In the genomic region with DNA sequence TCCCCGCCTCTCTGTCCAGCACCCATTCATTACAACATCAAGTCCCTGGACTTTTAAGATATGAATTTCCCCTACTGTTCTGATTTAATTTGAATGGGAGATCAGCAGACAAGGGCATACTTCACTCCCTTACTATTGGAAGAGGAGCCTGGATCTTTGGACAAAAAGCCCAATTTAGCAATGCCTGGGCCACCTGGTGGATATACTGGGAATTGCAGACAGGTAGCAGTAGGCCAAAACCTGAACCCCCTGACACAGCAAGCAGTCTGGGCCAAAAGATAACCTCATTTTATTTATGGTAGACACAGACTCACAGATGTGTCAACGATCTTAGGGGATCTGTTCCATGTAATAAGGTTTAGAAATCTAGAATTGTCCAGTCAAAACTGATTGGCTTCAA, we compare ENCODE assay signal across 9 mouse cellular contexts. TPM values are rescaled to one million over a fixed set of nuclear protein-coding genes. Genes with fewer than 3 reads are reported as not detected.
DNase-seq lines count a peak whose midpoint lies in the region; ATAC-seq and TF ChIP-seq lines count a peak whose summit lies in the region.
"Had no signal": no experiment of that assay in that cellular context is flagged by ENCODE, and none has a peak within 500 bp of the region (broad histone marks: within the 10 kb centered on the region; RNA-seq: fewer than 3 reads in every experiment).

No protein-coding gene starts in this region.

- H3K4me2 ChIP-seq in hindbrain, embryonic 12.5 days (replicated peaks) = no peak overlapping the region
- no peak overlapping the region for H3K4me2 ChIP-seq in hindbrain, postnatal 0 days (ENCODE audit: low read depth, low read length)
- H3K4me2 ChIP-seq in lung, embryonic 14.5 days = no peak overlapping the region

- peak; percentile 36 for TF ChIP-seq CTCF in ES-Bruce4 (IDR thresholded peaks at IDR 0.05; ENCODE audit: low read depth, low read length)
- TF ChIP-seq CTCF in hindbrain, postnatal 0 days (IDR thresholded peaks at IDR 0.05; ENCODE audit: low read depth) = peak; percentile 95
- peak; percentile 87 for TF ChIP-seq CTCF in lung, embryonic 14.5 days (IDR thresholded peaks at IDR 0.05; ENCODE audit: low read depth)

- no peaks in the 10 kb centered on the region for H3K9me3 ChIP-seq in hindbrain, embryonic 10.5 days
- no peaks in the 10 kb centered on the region for H3K9me3 ChIP-seq in hindbrain, embryonic 12.5 days (replicated peaks)
- H3K9me3 ChIP-seq in ES-Bruce4 (replicated peaks; ENCODE audit: control insufficient read depth, insufficient read depth, low read length, poor library complexity, severe bottlenecking) = no peaks in the 10 kb centered on the region
- no peaks in the 10 kb centered on the region for H3K9me3 ChIP-seq in hindbrain, postnatal 0 days (ENCODE audit: low read length)
- H3K9me3 ChIP-seq in lung, embryonic 14.5 days (ENCODE audit: low read depth, low read length) = no peaks in the 10 kb centered on the region

- 49% methylated on average over 2 of the region's 2 CpGs for WGBS in hindbrain, embryonic 10.5 days
- WGBS in hindbrain, embryonic 12.5 days = 45% methylated on average over 2 of the region's 2 CpGs
- WGBS in hindbrain, postnatal 0 days = 50% methylated on average over 2 of the region's 2 CpGs
- 41% methylated on average over 2 of the region's 2 CpGs for WGBS in lung, embryonic 14.5 days

- TF ChIP-seq EP300 in ES-Bruce4 (IDR thresholded peaks at IDR 0.05; ENCODE audit: insufficient read depth, low read depth, low read length) = no peak

- H3K27me3 ChIP-seq in hindbrain, embryonic 10.5 days (ENCODE audit: insufficient read depth, poor library complexity, severe bottlenecking) = peaks cover 12% of the 10 kb centered on the region; the same call in 1 of the 2 replicates
- H3K27me3 ChIP-seq in hindbrain, embryonic 12.5 days = no peaks in the 10 kb centered on the region
- no peaks in the 10 kb centered on the region for H3K27me3 ChIP-seq in ES-Bruce4 (ENCODE audit: control insufficient read depth, insufficient read depth, low read length, poor library complexity, severe bottlenecking)
- H3K27me3 ChIP-seq in hindbrain, postnatal 0 days (ENCODE audit: insufficient read depth, low read length) = no peaks in the 10 kb centered on the region
- H3K27me3 ChIP-seq in lung, embryonic 14.5 days (ENCODE audit: insufficient read depth, low read length) = no peaks in the 10 kb centered on the region

- ATAC-seq in hindbrain, embryonic 12.5 days (ENCODE audit: low FRiP score) = no peak
- ATAC-seq in hindbrain, postnatal 0 days = no peak
- no peak for ATAC-seq in lung, embryonic 14.5 days (ENCODE audit: insufficient read depth)

- no peak overlapping the region for H3K9ac ChIP-seq in hindbrain, embryonic 12.5 days
- no peak overlapping the region for H3K9ac ChIP-seq in ES-Bruce4 (ENCODE audit: low read depth, poor library complexity, severe bottlenecking)
- no peak overlapping the region for H3K9ac ChIP-seq in hindbrain, postnatal 0 days (replicated peaks; ENCODE audit: low read length)
- no peak overlapping the region for H3K9ac ChIP-seq in lung, embryonic 14.5 days

- H3K36me3 ChIP-seq in hindbrain, embryonic 10.5 days = no peaks in the 10 kb centered on the region
- no peaks in the 10 kb centered on the region for H3K36me3 ChIP-seq in hindbrain, embryonic 12.5 days
- no peaks in the 10 kb centered on the region for H3K36me3 ChIP-seq in ES-Bruce4 (ENCODE audit: control insufficient read depth, insufficient read depth, low read length, poor library complexity, severe bottlenecking)
- H3K36me3 ChIP-seq in hindbrain, postnatal 0 days (ENCODE audit: insufficient read depth, low read length) = no peaks in the 10 kb centered on the region
- H3K36me3 ChIP-seq in lung, embryonic 14.5 days (ENCODE audit: insufficient read depth) = no peaks in the 10 kb centered on the region

- H3K4me3 ChIP-seq in hindbrain, embryonic 10.5 days = no peak overlapping the region
- no peak overlapping the region for H3K4me3 ChIP-seq in hindbrain, embryonic 12.5 days
- no peak overlapping the region for H3K4me3 ChIP-seq in ES-Bruce4 (ENCODE audit: low read depth, low read length)
- H3K4me3 ChIP-seq in hindbrain, postnatal 0 days (ENCODE audit: low read length) = no peak overlapping the region
- no peak overlapping the region for H3K4me3 ChIP-seq in lung, embryonic 14.5 days (ENCODE audit: low read depth, low read length)

- DNase-seq in hindbrain, embryonic 10.5 days (ENCODE audit: low spot score) = peak; percentile 65
- DNase-seq in 3T3-L1 (ENCODE audit: low read depth, low spot score) = peak; percentile 62
- peak; percentile 53 for DNase-seq in cerebellum, adult 8-10 months
- peak; percentile 82 for DNase-seq in hindbrain, postnatal 0 days (ENCODE audit: low spot score)
- peak; percentile 80 for DNase-seq in lung, embryonic 14.5 days
- peak; percentile 52 for DNase-seq in thymus, postnatal 25 days

- TF ChIP-seq POLR2A in ES-Bruce4 (IDR thresholded peaks at IDR 0.05; ENCODE audit: insufficient read depth, low read length) = no peak

- no peak overlapping the region for H3K27ac ChIP-seq in hindbrain, embryonic 10.5 days
- H3K27ac ChIP-seq in hindbrain, embryonic 12.5 days = no peak overlapping the region
- H3K27ac ChIP-seq in ES-Bruce4 (ENCODE audit: insufficient read depth, low read length) = no peak overlapping the region
- H3K27ac ChIP-seq in hindbrain, postnatal 0 days = no peak overlapping the region
- no peak overlapping the region for H3K27ac ChIP-seq in lung, embryonic 14.5 days (ENCODE audit: low read depth)

- H3K4me1 ChIP-seq in hindbrain, embryonic 10.5 days (replicated peaks) = no peaks in the 10 kb centered on the region
- no peaks in the 10 kb centered on the region for H3K4me1 ChIP-seq in hindbrain, embryonic 12.5 days
- H3K4me1 ChIP-seq in ES-Bruce4 (ENCODE audit: control insufficient read depth, insufficient read depth, low read length) = no peaks in the 10 kb centered on the region
- H3K4me1 ChIP-seq in hindbrain, postnatal 0 days (ENCODE audit: insufficient read depth, low read length) = no peaks in the 10 kb centered on the region
- no peaks in the 10 kb centered on the region for H3K4me1 ChIP-seq in lung, embryonic 14.5 days (ENCODE audit: insufficient read depth)

RNA-seq across cellular contexts. Expression of a gene that starts 9.1 kb away (rescaled TPM):
- 24.9 and 26.1 TPM in 2 replicates for polyA plus RNA-seq in hindbrain, embryonic 10.5 days (2016; fragmentation: Nextera tagmentation; extraction: Ambion mirVana)
- polyA plus RNA-seq in hindbrain, embryonic 12.5 days (2016; fragmentation: Nextera tagmentation; extraction: Ambion mirVana) = 13.6 and 14.4 TPM in 2 replicates
- not detected in 2 replicates for polyA plus RNA-seq in ES-Bruce4 (2011; ENCODE audit: insufficient read depth, insufficient read length, low read depth, missing spikeins)
- total RNA-seq in hindbrain, postnatal 0 days (2014; rRNA removed) = 14.6 and 18.5 TPM in 2 replicates
- 8.1 and 9.2 TPM in 2 replicates for polyA plus RNA-seq in hindbrain, postnatal 0 days (2015; fragmentation: Nextera tagmentation; extraction: Ambion mirVana)
- 0.13 TPM in 1 of 2 replicates, not detected in the other for polyA plus RNA-seq in lung, embryonic 14.5 days (2014; fragmentation: Nextera tagmentation; extraction: Ambion mirVana)
- polyA plus RNA-seq: lung, embryonic 16.5 days had no signal

RNA-seq across cellular contexts. Expression of a gene that starts 54.2 kb away (rescaled TPM):
- 0.64 and 1.2 TPM in 2 replicates for polyA plus RNA-seq in hindbrain, embryonic 10.5 days (2016; fragmentation: Nextera tagmentation; extraction: Ambion mirVana)
- 0.71 and 2.0 TPM in 2 replicates for polyA plus RNA-seq in hindbrain, embryonic 12.5 days (2016; fragmentation: Nextera tagmentation; extraction: Ambion mirVana)
- polyA plus RNA-seq in ES-Bruce4 (2011; ENCODE audit: insufficient read depth, insufficient read length, low read depth, missing spikeins) = not detected in 2 replicates
- 3.2 and 4.2 TPM in 2 replicates for total RNA-seq in hindbrain, postnatal 0 days (2014; rRNA removed)
- polyA plus RNA-seq in hindbrain, postnatal 0 days (2015; fragmentation: Nextera tagmentation; extraction: Ambion mirVana) = 1.4 and 1.6 TPM in 2 replicates
- 4.5 and 7.8 TPM in 2 replicates for polyA plus RNA-seq in lung, embryonic 14.5 days (2014; fragmentation: Nextera tagmentation; extraction: Ambion mirVana)

RNA-seq across cellular contexts. Expression of a gene that starts 59.7 kb away (rescaled TPM):
- polyA plus RNA-seq in hindbrain, embryonic 10.5 days (2016; fragmentation: Nextera tagmentation; extraction: Ambion mirVana) = 0.91 and 1.2 TPM in 2 replicates
- 0.80 and 1.6 TPM in 2 replicates for polyA plus RNA-seq in hindbrain, embryonic 12.5 days (2016; fragmentation: Nextera tagmentation; extraction: Ambion mirVana)
- not detected in 2 replicates for polyA plus RNA-seq in ES-Bruce4 (2011; ENCODE audit: insufficient read depth, insufficient read length, low read depth, missing spikeins)
- total RNA-seq in hindbrain, postnatal 0 days (2014; rRNA removed) = 1.3 and 3.6 TPM in 2 replicates
- 0.87 and 0.93 TPM in 2 replicates for polyA plus RNA-seq in hindbrain, postnatal 0 days (2015; fragmentation: Nextera tagmentation; extraction: Ambion mirVana)
- polyA plus RNA-seq in lung, embryonic 14.5 days (2014; fragmentation: Nextera tagmentation; extraction: Ambion mirVana) = 0.28 TPM in 1 of 2 replicates, not detected in the other

Comparison
In these comparisons a context has a peak if more than half of its experiments do, and no peak if none do; other contexts are left out.
1. CTCF ChIP-seq: peak in every context shown above with its lines; median percentile 95 in hindbrain, postnatal 0 days; 87 in lung, embryonic 14.5 days; 36 in ES-Bruce4.